Mouse (Mus musculus) neural tube, embryonic 15.5 days (tissue): ENCODE results near the gene Npffr2. TPM values are rescaled to one million over a fixed set of nuclear protein-coding genes. Genes with fewer than 3 reads are reported as not detected.

Experiments
- ATAC-seq: fragments of 200-750 bp; cut with Nextera tagmentation; 2 replicates; pipeline ENCODE4 v1.8.0; 2017; ENCODE audit warnings: mild to moderate bottlenecking, moderate TSS enrichment, moderate library complexity; ENCODE audit not compliant: low FRiP score
- H3K27ac ChIP-seq: fragments of 300-500 bp; sonication (generic); replicated peaks from 2 replicates; pipeline ENCODE4 v1.5.1; 2015; ENCODE audit warnings: mild to moderate bottlenecking, inconsistent platforms
- H3K27me3 ChIP-seq: fragments of 300-500 bp; sonication (generic); replicated peaks from 2 replicates; pipeline ENCODE4 v1.6.1; 2015; ENCODE audit warnings: inconsistent platforms
- H3K36me3 ChIP-seq: fragments of 300-500 bp; sonication (generic); 2 replicates; pipeline ENCODE4 v1.6.1; 2015; ENCODE audit warnings: inconsistent platforms
- H3K4me1 ChIP-seq: fragments of 300-500 bp; sonication (generic); 2 replicates; pipeline ENCODE4 v1.6.1; 2015; ENCODE audit warnings: inconsistent platforms
- H3K4me2 ChIP-seq: fragments of 300-500 bp; sonication (generic); 2 replicates; pipeline ENCODE4 v1.6.1; 2015; ENCODE audit warnings: inconsistent platforms, mild to moderate bottlenecking, moderate library complexity
- H3K4me3 ChIP-seq: fragments of 300-500 bp; sonication (generic); replicated peaks from 2 replicates; pipeline ENCODE4 v1.5.1; 2015; ENCODE audit warnings: mild to moderate bottlenecking, inconsistent platforms
- H3K9ac ChIP-seq: fragments of 300-500 bp; sonication (generic); replicated peaks from 2 replicates; pipeline ENCODE4 v1.6.1; 2015; ENCODE audit warnings: mild to moderate bottlenecking, inconsistent platforms
- H3K9me3 ChIP-seq: fragments of 300-500 bp; sonication (generic); replicated peaks from 2 replicates; pipeline ENCODE4 v1.6.1; 2016; ENCODE audit warnings: inconsistent platforms
- WGBS: fragments of 180-500 bp; shearing (Covaris S2); methylation state at CpG from one replicate; pipeline ENCODE4 v1.1.7; 2015; ENCODE audit warnings: mixed read lengths; 5-methylcytosine and 5-hydroxymethylcytosine counted together
- polyA plus RNA-seq: library from polyadenylated mRNA; unstranded; fragments of >200 nt; fragmentation: Nextera tagmentation; extraction: Ambion mirVana; gene quantifications from 2 replicates; pipeline ENCODE4 v1.2.1, GENCODE M21; 2015

The Npffr2 gene
- polyA plus RNA-seq, 1 experiment from 2014 or later, result 0.69 TPM

DNA sequence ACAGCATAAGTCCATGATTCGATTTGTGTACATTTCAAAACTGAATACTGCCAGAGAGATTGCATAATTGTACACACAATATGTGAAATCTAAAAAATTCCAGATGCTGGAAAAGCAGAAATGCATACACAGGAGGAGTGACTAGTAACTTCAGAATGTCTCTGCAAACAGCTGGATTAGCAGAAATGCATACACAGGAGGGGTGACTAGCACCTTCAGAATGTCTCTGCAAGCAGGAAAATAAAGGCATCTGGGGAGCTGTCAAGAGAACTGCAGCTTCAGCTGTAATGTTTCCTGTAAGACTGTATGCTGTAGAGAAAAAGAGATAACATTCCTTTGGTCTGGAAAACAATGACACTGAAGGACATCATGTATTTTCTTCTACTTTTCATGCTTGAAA, 51.4 kb downstream of the Npffr2 start:
- Histone ChIP-seq H3K4me1 (peaks cover 8% of the 10 kb centered on the region), H3K9ac (no peak overlapping the region), H3K4me3 (no peak overlapping the region), H3K27me3 (no peaks in the 10 kb centered on the region), H3K9me3 (no peaks in the 10 kb centered on the region), H3K36me3 (no peaks in the 10 kb centered on the region), H3K27ac (no peak overlapping the region), H3K4me2 (no peak overlapping the region)
- ATAC-seq, result no peak
- 81% methylated on average over 1 of the region's 1 CpGs for WGBS

DNA sequence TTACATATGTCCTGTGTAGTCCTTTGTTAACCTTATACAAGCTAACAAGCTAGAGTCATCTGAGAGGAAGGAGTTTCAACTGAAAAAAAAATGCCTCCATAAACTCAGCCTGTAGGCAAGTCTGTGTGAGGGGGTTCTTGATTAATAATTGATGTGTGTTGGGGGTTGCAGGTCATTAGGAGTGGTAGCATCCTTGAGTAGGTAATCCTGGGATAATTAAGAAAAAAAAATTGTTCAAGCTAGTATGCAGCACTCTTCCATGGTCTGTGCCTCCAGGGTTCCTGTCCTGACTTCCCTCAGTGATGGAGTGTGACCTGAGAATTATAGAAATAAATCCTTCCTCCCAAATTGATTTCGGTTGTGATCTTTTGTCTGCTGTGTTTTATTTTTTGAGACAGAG, 52.0 kb downstream of the Npffr2 start:
- no peak overlapping the region for H3K9ac ChIP-seq
- no peaks in the 10 kb centered on the region for H3K9me3 ChIP-seq
- H3K36me3 ChIP-seq, result no peaks in the 10 kb centered on the region
- no peak overlapping the region for H3K4me3 ChIP-seq
- 66% methylated on average over 1 of the region's 1 CpGs for WGBS
- peaks cover 8% of the 10 kb centered on the region for H3K4me1 ChIP-seq
- no peak for ATAC-seq
- no peak overlapping the region for H3K4me2 ChIP-seq
- H3K27ac ChIP-seq, result no peak overlapping the region
- H3K27me3 ChIP-seq, result no peaks in the 10 kb centered on the region

DNA sequence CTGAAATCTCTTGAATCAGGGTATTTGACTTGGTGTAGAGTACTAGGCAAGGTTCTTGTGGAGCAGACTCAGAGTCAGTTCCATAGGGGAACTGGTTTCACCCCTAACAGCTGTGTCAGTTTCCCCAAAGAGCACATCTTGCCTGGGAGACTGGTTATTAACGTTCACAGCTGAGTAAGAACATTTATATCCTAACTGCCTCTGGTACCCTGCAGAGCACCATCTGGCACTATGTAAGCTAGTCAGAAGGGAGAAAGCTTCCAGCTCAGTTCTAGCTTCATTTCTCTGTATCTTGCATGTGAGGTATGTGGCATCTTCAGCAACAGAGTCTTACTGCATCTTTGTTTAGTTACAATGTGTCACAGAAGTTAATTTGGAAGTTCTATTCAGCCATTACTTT, 53.9 kb downstream of the Npffr2 start:
- no peak overlapping the region for H3K9ac ChIP-seq
- no peak overlapping the region for H3K4me2 ChIP-seq
- no peak overlapping the region for H3K4me3 ChIP-seq
- peaks cover 8% of the 10 kb centered on the region for H3K4me1 ChIP-seq
- ATAC-seq, result peak; percentile 77
- no peaks in the 10 kb centered on the region for H3K9me3 ChIP-seq
- no peaks in the 10 kb centered on the region for H3K27me3 ChIP-seq
- WGBS, result 20% methylated on average over 1 of the region's 1 CpGs
- no peak overlapping the region for H3K27ac ChIP-seq
- H3K36me3 ChIP-seq, result no peaks in the 10 kb centered on the region

DNA sequence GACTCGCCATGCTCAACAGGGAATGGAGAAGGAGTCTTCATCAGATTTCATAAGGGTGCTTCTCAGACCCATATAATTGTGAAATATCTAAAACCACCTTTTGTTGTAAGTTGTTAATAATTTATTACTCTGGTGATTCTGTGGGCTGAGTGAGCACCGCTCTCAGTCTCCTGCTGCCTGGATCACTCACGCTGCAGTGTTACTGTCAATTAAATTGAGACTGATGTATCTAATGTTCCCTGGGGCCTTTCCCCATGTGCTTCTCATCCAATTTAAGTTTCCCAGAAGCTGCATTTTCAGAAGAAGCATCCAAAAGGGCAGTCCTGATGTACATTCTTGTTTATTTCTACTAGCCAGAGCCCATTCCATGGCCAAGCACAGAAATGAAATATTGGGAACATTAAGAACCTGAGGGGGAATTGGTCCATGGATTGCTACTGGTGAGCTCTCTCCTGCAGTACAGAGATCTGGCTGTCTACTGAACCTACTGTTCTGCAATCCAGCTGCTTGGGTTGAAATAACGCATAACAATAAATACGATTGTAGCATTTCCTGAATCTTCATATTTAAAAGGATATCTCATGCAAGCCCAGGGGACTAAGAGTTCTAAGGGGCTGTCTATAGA, 54.6 kb downstream of the Npffr2 start:
- Histone ChIP-seq H3K9ac (no peak overlapping the region), H3K9me3 (no peaks in the 10 kb centered on the region), H3K36me3 (no peaks in the 10 kb centered on the region), H3K27ac (no peak overlapping the region), H3K4me3 (no peak overlapping the region), H3K4me2 (no peak overlapping the region), H3K27me3 (no peaks in the 10 kb centered on the region), H3K4me1 (peaks cover 8% of the 10 kb centered on the region)
- ATAC-seq, result peak; percentile 57
- WGBS, result 51% methylated on average over 5 of the region's 5 CpGs

DNA sequence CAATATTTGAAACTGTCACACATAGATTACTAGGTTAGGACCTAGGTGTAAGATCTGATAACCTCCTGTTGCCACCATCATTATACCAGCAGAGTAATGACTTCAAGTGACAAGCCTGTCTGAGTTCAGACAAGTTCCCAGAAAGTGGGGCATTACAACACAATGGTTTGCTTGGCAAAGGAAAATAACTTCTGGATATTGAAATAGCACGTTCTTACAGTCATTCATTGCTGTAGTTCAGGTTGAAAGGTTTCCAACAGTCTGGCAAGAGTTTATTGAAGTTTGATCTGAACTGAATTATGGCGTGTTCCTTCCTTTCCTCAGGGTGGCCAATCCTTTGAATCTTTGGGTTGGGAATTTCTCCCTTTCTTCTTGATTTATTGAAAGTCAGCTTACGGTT, 57.8 kb downstream of the Npffr2 start:
- no peak overlapping the region for H3K27ac ChIP-seq
- 85% methylated on average over 3 of the region's 3 CpGs for WGBS
- no peak for ATAC-seq
- H3K4me1 ChIP-seq, result peaks cover 8% of the 10 kb centered on the region
- H3K9ac ChIP-seq, result no peak overlapping the region
- no peak overlapping the region for H3K4me3 ChIP-seq
- no peaks in the 10 kb centered on the region for H3K36me3 ChIP-seq
- no peaks in the 10 kb centered on the region for H3K9me3 ChIP-seq
- H3K4me2 ChIP-seq, result no peak overlapping the region
- H3K27me3 ChIP-seq, result no peaks in the 10 kb centered on the region

DNA sequence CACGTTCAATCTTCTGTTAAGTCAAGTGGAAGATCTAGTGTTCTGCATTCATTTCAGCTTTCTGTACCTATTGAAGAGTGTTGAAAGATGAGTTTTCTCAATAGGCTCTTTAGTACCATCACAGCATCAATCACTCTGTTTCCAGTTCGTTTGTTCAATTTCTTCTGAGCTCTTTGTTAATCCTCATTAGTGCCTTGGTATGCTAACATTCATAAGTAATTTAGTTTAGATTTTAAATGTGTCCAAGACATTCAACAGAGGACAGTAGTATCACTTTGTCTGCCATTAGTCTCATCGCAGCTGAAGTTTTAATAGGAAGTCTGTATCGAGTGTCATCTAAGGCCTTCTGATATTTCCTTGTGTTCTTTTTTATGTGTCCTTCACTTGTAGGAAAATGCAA, 65.1 kb downstream of the Npffr2 start:
- Histone ChIP-seq H3K36me3 (no peaks in the 10 kb centered on the region), H3K27ac (no peak overlapping the region), H3K27me3 (no peaks in the 10 kb centered on the region), H3K4me3 (no peak overlapping the region), H3K9me3 (no peaks in the 10 kb centered on the region), H3K4me1 (no peaks in the 10 kb centered on the region), H3K4me2 (no peak overlapping the region), H3K9ac (no peak overlapping the region)
- ATAC-seq, result no peak
- 46% methylated on average over 4 of the region's 4 CpGs for WGBS

DNA sequence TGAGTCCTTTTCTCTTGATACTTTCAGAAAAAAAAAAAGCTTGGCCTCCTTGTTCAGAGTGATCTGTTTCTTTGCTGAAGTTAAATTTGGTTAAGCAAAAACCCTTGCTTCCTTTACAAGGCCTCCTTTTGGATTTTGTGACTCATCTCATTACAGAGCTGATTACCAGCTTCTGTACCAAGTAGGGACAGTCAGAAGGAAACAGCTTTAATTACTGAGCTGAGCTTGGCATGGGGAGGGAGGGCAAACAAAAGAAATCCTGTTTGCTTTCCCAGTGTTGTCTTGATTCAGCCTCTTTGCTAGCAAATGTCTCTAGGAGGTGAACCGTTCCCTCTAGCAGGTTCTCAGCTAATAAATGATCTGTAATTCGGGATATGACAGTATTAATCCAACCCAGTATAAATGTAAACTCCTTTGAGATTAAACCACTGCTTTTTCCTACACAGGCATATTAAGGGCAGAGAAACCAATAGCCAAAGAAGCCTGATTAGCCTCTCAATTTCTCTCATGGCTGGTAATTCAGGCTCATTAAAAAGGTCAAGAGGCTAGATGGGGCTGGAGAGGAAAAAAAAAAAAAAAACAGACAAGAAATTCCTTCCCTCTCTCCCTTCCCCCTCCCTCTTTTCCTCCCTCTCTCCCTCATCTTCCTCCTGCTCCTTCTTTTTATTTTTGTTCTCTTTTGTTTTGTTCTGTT, 84.2 kb downstream of the Npffr2 start:
- no peak overlapping the region for H3K27ac ChIP-seq
- H3K9me3 ChIP-seq, result 0 out of 2 replicates have a peak, but pooled peaks cover 3% of the 10 kb centered on the region
- H3K4me1 ChIP-seq, result no peaks in the 10 kb centered on the region
- no peak for ATAC-seq
- no peak overlapping the region for H3K4me2 ChIP-seq
- H3K36me3 ChIP-seq, result no peaks in the 10 kb centered on the region
- no peak overlapping the region for H3K9ac ChIP-seq
- no peaks in the 10 kb centered on the region for H3K27me3 ChIP-seq
- 55% methylated on average over 2 of the region's 2 CpGs for WGBS
- no peak overlapping the region for H3K4me3 ChIP-seq

DNA sequence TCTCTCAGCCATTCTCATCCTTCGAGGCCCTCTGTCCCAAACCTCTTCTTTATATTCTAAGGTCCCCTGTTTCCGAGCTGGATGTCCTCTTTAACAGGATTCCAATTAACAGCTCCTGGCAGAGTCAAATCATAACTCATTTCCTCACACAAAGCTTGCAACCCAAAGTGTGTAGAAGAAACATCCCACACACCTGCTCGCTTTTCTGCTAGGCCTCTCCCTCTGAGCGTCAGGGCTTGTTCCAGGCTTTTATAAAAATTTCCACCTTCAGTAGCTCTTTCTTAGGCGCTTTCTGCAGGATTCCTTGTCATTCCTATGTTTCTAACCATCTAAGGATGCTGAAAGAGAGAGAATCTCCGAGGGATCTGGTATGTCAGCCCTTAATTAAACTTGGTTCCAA, 85.0 kb downstream of the Npffr2 start:
- Histone ChIP-seq H3K36me3 (no peaks in the 10 kb centered on the region), H3K4me1 (no peaks in the 10 kb centered on the region), H3K27ac (no peak overlapping the region), H3K27me3 (no peaks in the 10 kb centered on the region), H3K4me3 (no peak overlapping the region), H3K9me3 (0 out of 2 replicates have a peak, but pooled peaks cover 3% of the 10 kb centered on the region), H3K9ac (no peak overlapping the region), H3K4me2 (no peak overlapping the region)
- no peak for ATAC-seq
- 65% methylated on average over 6 of the region's 6 CpGs for WGBS

DNA sequence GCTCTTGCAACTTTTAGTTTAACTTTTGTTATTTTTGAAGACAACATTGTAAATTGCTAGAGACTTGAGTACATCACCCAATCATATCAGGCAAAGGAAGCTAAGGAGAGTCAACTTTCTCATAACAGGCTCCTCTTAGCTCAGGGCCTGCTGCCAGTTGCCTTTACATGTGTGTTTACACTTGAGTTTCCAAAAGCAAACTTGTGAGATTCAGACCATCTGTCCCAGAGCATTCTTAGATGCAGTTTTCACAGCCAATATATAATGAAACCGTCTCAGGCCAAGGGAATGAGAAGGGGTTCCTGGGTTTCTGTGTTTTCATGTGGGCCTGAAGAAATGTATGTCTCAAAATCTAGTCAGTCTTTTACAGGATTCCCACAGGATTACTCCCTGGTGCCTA, 104.4 kb downstream of the Npffr2 start:
- H3K27ac ChIP-seq, result no peak overlapping the region
- no peaks in the 10 kb centered on the region for H3K9me3 ChIP-seq
- H3K27me3 ChIP-seq, result no peaks in the 10 kb centered on the region
- ATAC-seq, result no peak
- H3K4me3 ChIP-seq, result no peak overlapping the region
- H3K4me1 ChIP-seq, result no peaks in the 10 kb centered on the region
- no peak overlapping the region for H3K4me2 ChIP-seq
- H3K9ac ChIP-seq, result no peak overlapping the region
- H3K36me3 ChIP-seq, result no peaks in the 10 kb centered on the region
- 85% methylated on average over 1 of the region's 1 CpGs for WGBS

Other genes starting within 250 kb of the Npffr2 start
- 0.97 TPM in 1 of 2 replicates, not detected in the other for gene Gc, start 69.5 kb upstream of the Npffr2 start, polyA plus RNA-seq